8 mouse cellular contexts compared by ENCODE assay signal in the genomic region with DNA sequence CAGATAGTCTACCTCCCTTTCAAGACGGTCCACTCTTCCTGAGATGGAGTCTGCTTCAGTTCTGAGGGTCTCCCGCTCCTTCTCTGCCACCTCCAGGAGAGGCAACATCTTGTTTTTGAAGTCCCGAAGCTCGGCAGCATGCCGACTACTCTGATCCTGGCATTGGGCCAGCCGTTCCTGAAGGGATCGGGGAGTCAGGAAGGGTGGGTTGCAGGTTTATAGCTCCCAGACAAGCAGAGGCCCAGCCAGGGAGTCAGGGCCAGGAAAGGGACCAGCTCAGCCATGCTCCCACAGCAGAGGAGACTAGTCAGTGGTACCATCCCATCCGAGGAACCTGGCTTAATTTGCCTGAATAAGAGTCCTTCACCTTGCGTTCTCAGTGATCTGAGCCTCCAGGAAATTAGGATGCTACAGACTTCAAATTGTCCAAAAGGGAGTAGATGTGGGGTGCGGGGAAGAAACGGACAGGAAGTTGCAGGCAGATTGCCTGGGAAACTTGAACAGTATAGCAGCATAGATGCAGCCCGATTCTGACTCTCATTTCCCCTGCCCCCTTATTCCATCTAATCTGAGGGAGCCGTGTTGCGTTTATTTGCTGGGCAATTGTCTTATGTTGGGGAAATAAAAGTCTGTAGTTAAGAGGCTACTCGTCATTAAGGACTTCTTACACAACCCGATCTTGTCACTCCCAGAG. TPM values are rescaled to one million over a fixed set of nuclear protein-coding genes. Genes with fewer than 3 reads are reported as not detected.
DNase-seq lines count a peak whose midpoint lies in the region; ATAC-seq and TF ChIP-seq lines count a peak whose summit lies in the region.

No protein-coding gene starts in this region.

- TF ChIP-seq CTCF in left cerebral cortex, adult 2 months (IDR thresholded peaks at IDR 0.05) = no peak
- TF ChIP-seq CTCF in intestine, postnatal 0 days (IDR thresholded peaks at IDR 0.05; ENCODE audit: low read depth) = no peak

- DNase-seq in left cerebral cortex, adult 2 months (ENCODE audit: extremely low spot score in 1 of 2, low spot score in 2 of 2) = peak in 1 of 2 experiments; percentile 41
- DNase-seq in left cerebral cortex, adult 18-20 months (ENCODE audit: low spot score in 2 of 2) = no peak
- DNase-seq in cerebellum, postnatal 25 days = peak; percentile 52 to 61
- peak; percentile 74 to 80 for DNase-seq in heart, adult 18-20 months

- peak overlapping the region; percentile 23; the same call in 1 of the 2 replicates for H3K9ac ChIP-seq in intestine, postnatal 0 days (ENCODE audit: low read depth, low read length)
- peak overlapping the region; percentile 66 for H3K9ac ChIP-seq in lung, embryonic 16.5 days (ENCODE audit: low read length)
- peak overlapping the region; percentile 68 for H3K9ac ChIP-seq in stomach, embryonic 16.5 days (ENCODE audit: low read length)

- no peaks in the 10 kb centered on the region for H3K9me3 ChIP-seq in intestine, postnatal 0 days (ENCODE audit: control insufficient read depth)
- no peaks in the 10 kb centered on the region for H3K9me3 ChIP-seq in lung, embryonic 16.5 days (ENCODE audit: control insufficient read depth, low read length)
- no peaks in the 10 kb centered on the region for H3K9me3 ChIP-seq in stomach, embryonic 16.5 days (replicated peaks; ENCODE audit: control insufficient read depth, low read length)

- H3K4me2 ChIP-seq in intestine, postnatal 0 days (replicated peaks; ENCODE audit: low read depth) = peak overlapping the region; percentile 66
- H3K4me2 ChIP-seq in lung, embryonic 16.5 days (ENCODE audit: low read depth, low read length) = peak overlapping the region; percentile 49
- H3K4me2 ChIP-seq in stomach, embryonic 16.5 days (ENCODE audit: low read depth, low read length) = peak overlapping the region; percentile 62

- ATAC-seq in intestine, postnatal 0 days = no peak; the same call in 1 of the 2 replicates
- ATAC-seq in lung, embryonic 16.5 days (ENCODE audit: low read depth) = no peak
- ATAC-seq in stomach, embryonic 16.5 days (ENCODE audit: insufficient read depth, low FRiP score) = no peak
- no peak for ATAC-seq in CD4-positive, CD25-positive, alpha-beta regulatory T cell, adult 4 months

- 45% methylated on average over 16 of the region's 16 CpGs for WGBS in intestine, postnatal 0 days
- WGBS in lung, embryonic 16.5 days = 17% methylated on average over 16 of the region's 16 CpGs
- WGBS in stomach, embryonic 16.5 days = 29% methylated on average over 16 of the region's 16 CpGs

- no peaks in the 10 kb centered on the region for H3K4me1 ChIP-seq in intestine, postnatal 0 days (replicated peaks; ENCODE audit: control insufficient read depth, insufficient read depth, low read length)
- peaks cover 46% of the 10 kb centered on the region for H3K4me1 ChIP-seq in lung, embryonic 16.5 days (replicated peaks; ENCODE audit: control insufficient read depth, insufficient read depth, low read length)
- peaks cover 42% of the 10 kb centered on the region for H3K4me1 ChIP-seq in stomach, embryonic 16.5 days (ENCODE audit: control insufficient read depth, insufficient read depth, low read length)

- peak overlapping the region; percentile 70 for H3K27ac ChIP-seq in left cerebral cortex, adult 2 months
- peak overlapping the region; percentile 36; the same call in 1 of the 2 replicates for H3K27ac ChIP-seq in intestine, postnatal 0 days (ENCODE audit: low read depth, low read length)
- H3K27ac ChIP-seq in lung, embryonic 16.5 days (ENCODE audit: low read length) = peak overlapping the region; percentile 96
- peak overlapping the region; percentile 98 for H3K27ac ChIP-seq in stomach, embryonic 16.5 days (ENCODE audit: low read length)

- intact Hi-C loops in left cerebral cortex, adult 2 months (cut with DNase I) = loop anchor here (2.0 to 5.0 kb wide), 4 partner anchors 152 to 300 kb away; a partner anchor contains a TSS

- H3K27me3 ChIP-seq in intestine, postnatal 0 days (replicated peaks; ENCODE audit: control insufficient read depth, insufficient read depth, low read length) = no peaks in the 10 kb centered on the region
- H3K27me3 ChIP-seq in lung, embryonic 16.5 days (ENCODE audit: control insufficient read depth, insufficient read depth, low read depth, low read length) = no peaks in the 10 kb centered on the region
- no peaks in the 10 kb centered on the region for H3K27me3 ChIP-seq in stomach, embryonic 16.5 days (ENCODE audit: control insufficient read depth, insufficient read depth, low read length)

- H3K36me3 ChIP-seq in intestine, postnatal 0 days (ENCODE audit: control insufficient read depth, insufficient read depth) = peaks cover 10% of the 10 kb centered on the region; the same call in 1 of the 2 replicates
- H3K36me3 ChIP-seq in lung, embryonic 16.5 days (ENCODE audit: control insufficient read depth, insufficient read depth, low read length) = no peaks in the 10 kb centered on the region
- no peaks in the 10 kb centered on the region for H3K36me3 ChIP-seq in stomach, embryonic 16.5 days (ENCODE audit: control insufficient read depth, insufficient read depth, low read length)

- H3K4me3 ChIP-seq in left cerebral cortex, adult 2 months = peak overlapping the region; percentile 16; the same call in 1 of the 2 replicates
- H3K4me3 ChIP-seq in intestine, postnatal 0 days (ENCODE audit: low read depth, low read length) = peak overlapping the region; percentile 31
- peak overlapping the region; percentile 41 for H3K4me3 ChIP-seq in lung, embryonic 16.5 days (ENCODE audit: low read length)
- peak overlapping the region; percentile 50 for H3K4me3 ChIP-seq in stomach, embryonic 16.5 days (replicated peaks; ENCODE audit: low read length)

RNA-seq across cellular contexts. Expression of a gene that starts 0.6 kb away (rescaled TPM):
- total RNA-seq in left cerebral cortex, adult 2 months (2021) = 10 to 100 TPM; 12.0 to 13.4 TPM
- total RNA-seq in left cerebral cortex, adult 18-20 months (2021) = 10 to 100 TPM; 11.9 to 13.4 TPM
- 1 to 10 TPM; 4.3 to 5.3 TPM for total RNA-seq in heart, adult 18-20 months (2021)
- polyA plus RNA-seq in intestine, postnatal 0 days (2015; fragmentation: Nextera tagmentation; extraction: Ambion mirVana) = 11.5 and 13.1 TPM in 2 replicates
- polyA plus RNA-seq in lung, embryonic 16.5 days (2015; fragmentation: Nextera tagmentation; extraction: Ambion mirVana) = 83.8 and 84.9 TPM in 2 replicates
- polyA plus RNA-seq in stomach, embryonic 16.5 days (2015; fragmentation: Nextera tagmentation; extraction: Ambion mirVana) = 51.8 and 57.3 TPM in 2 replicates
- polyA plus RNA-seq in CD4-positive, CD25-positive, alpha-beta regulatory T cell, adult 4 months (2017; shearing (Covaris generic)) = under 1 TPM; 0.34 to 0.78 TPM

RNA-seq across cellular contexts. Expression of a gene that starts 2.0 kb away (rescaled TPM):
- total RNA-seq in left cerebral cortex, adult 2 months (2021) = not detected
- not detected for total RNA-seq in left cerebral cortex, adult 18-20 months (2021)
- total RNA-seq in heart, adult 18-20 months (2021) = not detected
- polyA plus RNA-seq in intestine, postnatal 0 days (2015; fragmentation: Nextera tagmentation; extraction: Ambion mirVana) = not detected in 2 replicates
- not detected in 2 replicates for polyA plus RNA-seq in lung, embryonic 16.5 days (2015; fragmentation: Nextera tagmentation; extraction: Ambion mirVana)
- not detected in 2 replicates for polyA plus RNA-seq in stomach, embryonic 16.5 days (2015; fragmentation: Nextera tagmentation; extraction: Ambion mirVana)
- polyA plus RNA-seq in CD4-positive, CD25-positive, alpha-beta regulatory T cell, adult 4 months (2017; shearing (Covaris generic)) = not detected

RNA-seq across cellular contexts. Expression of a gene that starts 54.2 kb away (rescaled TPM):
- 100 to 1,000 TPM; 124 to 128 TPM for total RNA-seq in left cerebral cortex, adult 2 months (2021)
- total RNA-seq in left cerebral cortex, adult 18-20 months (2021) = 100 to 1,000 TPM; 117 to 124 TPM
- 100 to 1,000 TPM in 1 of 2 experiments, 10 to 100 TPM in 1; 87.7 to 124 TPM for total RNA-seq in heart, adult 18-20 months (2021)
- 6.6 and 7.1 TPM in 2 replicates for polyA plus RNA-seq in intestine, postnatal 0 days (2015; fragmentation: Nextera tagmentation; extraction: Ambion mirVana)
- polyA plus RNA-seq in lung, embryonic 16.5 days (2015; fragmentation: Nextera tagmentation; extraction: Ambion mirVana) = 12.2 and 12.3 TPM in 2 replicates
- 10.9 and 11.3 TPM in 2 replicates for polyA plus RNA-seq in stomach, embryonic 16.5 days (2015; fragmentation: Nextera tagmentation; extraction: Ambion mirVana)
- polyA plus RNA-seq in CD4-positive, CD25-positive, alpha-beta regulatory T cell, adult 4 months (2017; shearing (Covaris generic)) = 10 to 100 TPM; 25.6 to 29.8 TPM

Comparison
In these comparisons a context has a peak if more than half of its experiments do, and no peak if none do; other contexts are left out.
1. DNase-seq: peak in cerebellum, postnatal 25 days (2 of 2) and heart, adult 18-20 months (2 of 2); none in left cerebral cortex, adult 18-20 months (0 of 2).
2. H3K27ac ChIP-seq: peak in every context shown above with its lines; median percentile 98 in stomach, embryonic 16.5 days; 96 in lung, embryonic 16.5 days; 70 in left cerebral cortex, adult 2 months; 36 in intestine, postnatal 0 days.
3. Peak in every context shown above with its lines, with median percentiles within 50 percentile points of each other: H3K4me3 ChIP-seq, H3K4me2 ChIP-seq and H3K9ac ChIP-seq.